Mouse (Mus musculus) gastrocnemius, postnatal 10 days (tissue): ENCODE data around the gene Dnmt1. TPM values are rescaled to one million over a fixed set of nuclear protein-coding genes. Genes with fewer than 3 reads are reported as not detected.

Experiments
- DNase-seq: peaks from one replicate; pipeline ENCODE4 v3.0.0; 2021; ENCODE audit warnings: mixed read lengths
- total RNA-seq, 2 experiments: library from RNA; stranded (reverse); gene quantifications; 2 replicates each; pipeline ENCODE4 v1.2.3; 2021

Dnmt1 gene
- total RNA-seq, 2 experiments from 2014 or later: 18.4 to 25.7 TPM

GRCm38 (mm10) chr9:20879097-20879792, 80.4 kb downstream of the Dnmt1 start, which contains the start of gene Angptl6:
Gene Angptl6, minus strand, starts transcription at chr9:20879727.
- no peak for DNase-seq

- peak; percentile 35 for DNase-seq
Observed at GRCm38 (mm10) chr9:20878710-20879065, 81.0 kb downstream of the Dnmt1 start.

GRCm38 (mm10) chr9:20878041-20878709, 81.5 kb downstream of the Dnmt1 start:
- peak; percentile 100 for DNase-seq

- no peak for DNase-seq
Observed at GRCm38 (mm10) chr9:20877118-20878040, 82.3 kb downstream of the Dnmt1 start.

GRCm38 (mm10) chr9:20876318-20877117, 83.2 kb downstream of the Dnmt1 start:
- DNase-seq: no peak

DNA sequence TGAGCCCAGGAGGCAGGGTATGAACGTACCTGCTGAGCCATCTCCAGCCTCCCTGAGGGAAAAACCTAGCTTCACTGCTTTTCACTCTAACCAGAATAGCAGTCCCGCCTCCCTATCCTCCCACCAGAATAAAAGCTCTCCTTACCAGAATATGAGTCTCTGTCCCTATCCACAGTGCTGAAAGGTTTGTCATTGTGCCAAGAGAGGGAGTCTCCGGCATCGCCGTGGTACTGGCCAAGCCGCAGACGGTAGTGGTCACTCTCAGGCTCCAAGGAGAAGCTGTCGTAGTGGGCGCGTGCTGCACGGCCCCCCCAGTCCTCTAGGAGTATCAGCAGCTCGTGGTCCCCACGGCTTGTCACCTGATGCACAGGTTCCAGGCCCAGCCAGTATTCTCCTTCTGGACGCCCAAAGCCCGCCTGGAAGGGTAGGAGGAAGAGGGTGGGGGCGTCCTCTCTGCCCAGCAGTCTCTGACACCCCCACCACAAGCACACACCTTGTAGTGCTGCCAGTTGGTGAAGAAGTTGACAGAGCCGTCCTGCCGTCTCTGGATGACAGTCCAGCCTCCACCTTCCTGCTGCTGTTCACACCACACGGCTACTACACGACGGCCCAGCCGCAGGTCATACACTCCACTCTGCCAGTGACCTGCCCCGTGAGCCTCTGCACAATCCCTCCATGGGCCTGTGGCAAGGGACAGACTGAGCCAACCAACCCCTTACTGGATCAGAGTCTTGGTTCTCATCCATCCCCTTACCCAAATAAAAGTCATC, 84.5 kb downstream of the Dnmt1 start:
- DNase-seq: no peak

- DNase-seq: no peak
Observed at GRCm38 (mm10) chr9:20873521-20873920, 86.2 kb downstream of the Dnmt1 start.

GRCm38 (mm10) chr9:20872991-20873390, 86.7 kb downstream of the Dnmt1 start:
- DNase-seq: no peak

DNA sequence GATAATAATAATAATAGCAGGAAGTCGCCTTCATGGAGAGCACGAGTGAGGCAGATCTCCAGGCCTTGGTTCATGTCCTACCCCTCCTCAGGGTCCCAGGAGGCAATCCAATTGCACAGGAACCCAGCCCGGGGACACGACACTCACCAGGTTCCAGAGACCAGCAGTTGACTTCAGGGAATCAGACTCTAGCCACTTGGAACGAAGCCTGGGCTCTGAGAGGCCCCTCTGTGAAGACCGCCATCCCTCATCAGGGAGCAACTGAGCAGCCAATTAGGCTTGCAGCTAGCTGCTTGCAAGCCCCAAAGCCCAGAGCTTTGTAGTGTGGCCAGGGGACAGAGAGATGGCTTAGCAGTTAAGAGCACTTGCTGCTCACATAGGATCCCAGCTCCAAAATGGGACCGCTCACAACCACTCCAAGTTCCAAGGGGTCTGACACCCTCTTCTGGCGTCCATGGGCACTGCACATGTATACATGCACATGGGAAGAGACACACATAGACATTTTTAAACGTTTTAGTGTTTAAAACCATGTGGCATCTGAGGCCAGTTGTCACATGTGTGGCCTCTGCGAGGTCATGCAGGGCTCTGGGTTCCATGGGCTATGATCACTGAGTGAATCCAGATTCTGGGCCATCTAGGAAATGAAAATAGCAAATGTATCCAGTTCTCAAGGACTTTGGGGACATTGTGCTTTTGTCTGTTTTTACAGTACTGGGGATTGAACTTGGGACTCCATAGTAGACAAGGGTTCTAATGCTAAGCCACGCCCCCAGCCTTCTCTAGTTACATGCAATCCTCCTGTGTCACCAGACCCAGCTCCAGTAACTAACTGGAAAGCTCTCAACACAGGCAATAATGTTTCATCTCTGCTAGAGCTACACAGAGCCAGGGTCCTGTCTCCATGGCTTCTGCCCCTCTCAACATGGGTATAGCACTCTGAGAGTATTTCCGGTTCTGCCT, 89.2 kb downstream of the Dnmt1 start:
- no peak for DNase-seq

- DNase-seq: no peak
Observed at GRCm38 (mm10) chr9:20869246-20869645, 90.4 kb downstream of the Dnmt1 start.

DNA sequence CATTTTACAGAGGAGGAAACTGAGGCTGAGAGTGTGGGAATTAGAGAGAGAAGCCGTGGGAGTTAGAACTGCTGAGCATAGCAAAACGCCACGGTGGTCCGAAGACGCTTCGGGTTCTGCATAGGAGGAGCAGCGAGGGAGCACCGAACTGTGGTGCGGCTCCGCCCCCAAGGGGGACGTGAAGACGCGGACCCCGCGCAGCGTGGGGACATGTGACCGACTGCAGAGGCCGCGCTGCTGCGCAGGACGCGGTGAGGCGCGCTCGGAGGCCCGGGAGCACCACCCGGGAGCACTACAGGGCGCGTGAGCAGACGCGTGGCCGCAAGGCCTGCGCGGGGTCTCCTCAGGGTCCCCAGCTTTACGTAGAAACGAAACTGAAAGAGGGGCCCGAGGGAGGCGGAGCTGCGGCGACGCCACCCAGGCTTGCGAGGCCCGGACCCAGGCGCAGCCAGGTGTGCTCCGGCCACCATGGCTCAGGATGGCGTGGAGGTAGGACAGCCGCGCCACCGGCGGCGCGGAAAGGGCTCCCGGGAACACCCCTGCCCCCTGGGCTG, 91.2 kb downstream of the Dnmt1 start, which contains the start of gene A230050P20Rik:
A230050P20Rik (plus strand) TSS at position 195 of the 554 bp plus-strand sequence.
- DNase-seq: peak; percentile 58

- no peak for DNase-seq
Observed at GRCm38 (mm10) chr9:20866879-20867278, 92.8 kb downstream of the Dnmt1 start.

DNA sequence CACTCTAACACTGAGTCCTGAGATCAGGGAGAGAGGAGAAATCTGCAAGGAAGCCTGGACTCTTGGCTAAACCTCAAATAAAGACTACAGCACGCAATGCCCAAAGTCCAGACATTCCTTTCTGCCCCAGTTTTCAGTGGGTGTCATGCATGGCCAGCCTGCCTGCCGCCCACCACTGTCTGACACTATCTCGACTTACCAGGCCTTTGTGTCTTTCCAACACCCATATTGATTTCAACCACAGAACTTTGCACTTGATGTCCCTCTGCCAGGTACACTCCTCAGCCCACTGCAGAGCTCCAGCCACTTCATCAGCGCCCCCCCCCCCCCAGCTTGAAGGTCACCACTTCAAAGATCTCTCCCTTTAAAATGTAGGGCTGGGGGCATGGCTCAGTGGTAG, 97.5 kb downstream of the Dnmt1 start:
- no peak for DNase-seq

- no peak for DNase-seq
Observed at GRCm38 (mm10) chr9:20861821-20862220, 97.9 kb downstream of the Dnmt1 start.

DNA sequence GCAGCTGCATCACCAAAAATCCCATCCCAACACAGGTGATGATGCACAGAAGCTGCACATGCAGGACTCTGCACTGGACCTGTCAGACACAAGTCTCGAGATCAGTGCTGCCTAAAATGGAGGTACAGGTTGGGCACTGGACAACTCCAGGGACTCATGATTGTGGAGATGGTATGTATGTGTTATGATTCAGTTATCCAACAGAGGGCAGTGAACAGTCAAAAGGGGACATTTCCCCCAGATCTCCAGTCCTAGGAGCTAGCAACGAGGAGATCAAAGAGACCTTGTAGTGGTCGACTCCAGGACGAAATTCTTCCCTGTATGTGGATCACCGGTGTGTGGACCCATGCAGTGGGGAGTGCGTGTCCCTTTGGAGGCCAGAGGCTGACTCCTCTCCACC, 99.8 kb downstream of the Dnmt1 start:
- no peak for DNase-seq
